Mouse (Mus musculus) liver, adult (tissue): ENCODE results near the gene Cdcp1.

Experiments used
- GATA4 ChIP-seq: IDR thresholded peaks from 2 replicates; pipeline ENCODE4 v1.6.1; 2014; ENCODE audit warnings: mild to moderate bottlenecking, low read length; ENCODE audit not compliant: insufficient replicate concordance

The Cdcp1 gene

DNA sequence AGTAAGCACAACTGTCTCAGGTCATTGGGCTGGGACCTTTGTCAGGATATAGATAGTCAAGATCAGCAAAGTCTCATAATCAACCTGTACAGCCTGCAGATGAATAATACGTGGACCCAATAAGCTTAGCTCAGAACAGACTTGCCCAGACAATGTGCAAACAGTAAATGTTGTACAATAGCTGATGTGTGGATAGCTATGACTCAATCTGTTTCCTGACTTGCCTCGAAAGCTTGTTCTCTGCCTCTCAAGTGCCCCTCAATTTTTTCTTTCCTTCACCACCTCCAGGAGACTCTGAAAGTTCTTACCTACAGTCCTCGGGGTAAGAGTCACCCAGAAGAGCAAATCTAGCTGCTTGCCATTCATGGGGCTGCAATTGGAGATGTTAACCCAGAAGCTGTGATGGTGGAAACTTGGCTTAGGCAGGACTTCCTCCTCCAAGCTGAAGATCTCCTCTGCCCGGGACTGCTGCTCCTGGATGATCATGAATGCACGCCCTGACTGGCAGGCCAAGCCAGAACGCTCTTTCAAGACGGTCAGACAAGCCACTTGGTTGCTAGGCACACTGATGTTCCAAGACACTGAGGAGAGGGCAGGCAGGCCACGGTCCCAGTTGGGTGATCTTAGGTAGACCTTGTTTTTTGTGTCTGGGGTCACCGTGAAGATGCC is 38.3 kb downstream of the Cdcp1 start:
- no peak for TF ChIP-seq GATA4

DNA sequence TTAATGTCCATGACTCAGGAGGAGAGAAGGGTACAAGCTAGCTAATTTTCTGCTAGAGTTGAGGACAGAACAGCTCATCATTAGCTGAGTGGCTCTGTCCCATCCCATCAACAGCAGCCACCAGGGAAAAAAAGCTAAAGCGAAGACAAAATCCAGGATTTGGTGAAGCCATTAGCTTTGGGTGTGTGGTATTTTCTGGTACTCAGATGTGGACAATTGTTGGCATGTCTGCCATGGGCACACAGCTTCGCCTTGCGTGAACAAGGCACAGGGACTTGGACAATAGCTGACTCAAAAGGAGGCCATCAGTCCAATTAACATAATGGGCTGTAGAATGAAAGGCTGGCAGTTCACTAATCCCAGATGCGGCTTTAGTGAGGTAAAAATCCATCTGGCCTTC is 41.5 kb downstream of the Cdcp1 start:
- no peak for TF ChIP-seq GATA4

DNA sequence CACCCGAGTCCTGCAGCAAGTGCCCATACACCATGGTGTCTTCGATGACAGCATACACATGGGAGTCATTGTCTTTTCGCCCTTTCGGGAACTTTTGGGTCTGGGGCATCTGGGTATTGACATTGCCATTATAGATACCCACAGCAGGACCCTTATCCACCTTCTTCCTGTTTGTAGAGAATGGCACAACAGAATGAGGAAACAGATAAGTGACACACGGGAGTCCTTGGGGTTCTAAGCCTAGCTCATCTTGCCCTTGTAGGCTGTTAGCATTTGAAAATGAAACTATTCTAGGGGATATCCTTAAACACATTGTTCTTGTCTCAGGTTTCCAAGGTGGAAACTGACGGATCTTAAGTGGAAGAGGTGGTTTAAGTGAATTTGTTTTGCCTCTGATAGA is 42.1 kb downstream of the Cdcp1 start:
- no peak for TF ChIP-seq GATA4

DNA sequence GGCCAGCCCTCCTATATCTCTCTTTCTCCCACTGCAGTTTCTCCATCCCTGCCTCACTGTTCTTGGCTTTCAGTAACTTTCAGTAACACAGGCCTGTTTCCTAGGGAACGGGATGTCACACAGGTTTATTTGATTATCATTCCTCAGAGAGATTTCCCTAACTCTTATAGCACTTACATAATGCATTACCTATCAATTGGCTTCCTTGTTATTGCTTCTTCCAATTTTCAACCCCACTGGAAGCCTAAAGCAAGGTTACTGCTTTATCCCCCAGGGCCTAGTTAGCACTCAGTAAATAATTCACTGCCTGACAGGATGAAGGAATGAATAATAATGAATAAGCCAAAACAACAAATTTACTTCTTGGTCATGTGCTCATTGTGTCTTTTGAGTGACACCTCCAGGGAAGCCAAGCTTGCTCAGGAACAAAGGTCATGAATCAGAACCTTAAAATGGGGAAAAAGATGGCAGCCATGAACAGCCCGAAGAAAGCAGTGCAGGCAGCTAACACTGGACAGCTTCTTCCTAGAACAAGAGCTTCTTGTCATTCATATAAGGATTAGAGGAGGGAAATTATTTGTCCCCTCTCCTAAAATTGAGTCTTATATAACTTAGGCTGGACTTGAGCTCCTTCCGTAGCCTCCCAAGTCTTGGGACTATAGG is 49.9 kb downstream of the Cdcp1 start:
- TF ChIP-seq GATA4: no peak

DNA sequence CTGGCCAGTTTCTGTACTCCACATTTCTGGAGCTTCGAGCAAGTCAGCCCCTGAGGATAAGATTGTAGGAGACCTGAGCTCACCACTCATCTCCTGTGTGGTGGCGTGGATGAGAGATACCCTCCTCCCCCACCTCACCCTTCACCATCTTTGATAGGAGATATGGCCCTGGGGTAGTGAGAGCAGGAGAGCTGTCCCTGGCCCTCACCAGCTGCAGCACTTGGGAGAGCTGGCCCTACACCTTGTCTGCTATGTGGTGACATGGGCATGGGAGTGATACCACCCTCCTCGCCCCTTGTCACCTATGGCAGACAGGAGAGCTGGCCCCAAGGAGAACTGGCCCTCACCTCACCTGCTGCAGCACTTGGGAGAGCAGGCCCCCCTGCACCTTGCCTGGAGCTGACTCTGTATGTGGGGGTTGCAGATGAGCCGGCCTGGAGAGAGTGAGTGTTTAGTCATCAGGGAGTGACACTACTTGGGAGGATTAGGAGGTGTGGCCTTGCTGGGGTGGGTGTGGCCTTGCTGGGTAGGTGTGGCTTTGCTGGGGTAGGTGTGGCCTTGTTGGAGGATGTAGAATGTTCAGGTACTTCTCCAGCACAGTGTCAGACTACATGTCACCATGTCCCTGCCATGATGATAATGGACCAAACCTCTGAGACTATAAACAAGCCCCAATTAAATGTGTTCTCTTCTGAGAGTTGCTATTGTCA is 52.7 kb downstream of the Cdcp1 start:
- TF ChIP-seq GATA4: no peak

DNA sequence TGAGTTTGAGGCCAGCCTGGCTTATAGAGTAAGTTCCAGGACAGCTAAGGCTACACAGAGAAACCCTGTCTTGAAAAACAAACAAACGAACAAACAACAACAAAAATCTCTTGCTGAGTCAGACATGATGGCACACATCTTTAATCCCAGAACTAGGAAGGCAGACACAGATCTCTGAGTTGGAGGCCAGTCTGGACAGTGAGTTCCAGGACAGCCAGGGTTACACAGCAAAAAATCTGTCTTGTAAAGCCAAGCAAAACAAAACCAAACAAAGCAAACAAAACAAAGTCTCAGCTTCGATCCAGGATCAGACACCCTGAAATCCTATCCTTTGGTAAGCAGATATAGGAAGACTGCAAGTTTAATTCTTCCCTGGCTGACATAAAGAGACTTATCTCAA is 54.0 kb downstream of the Cdcp1 start:
- TF ChIP-seq GATA4: no peak

DNA sequence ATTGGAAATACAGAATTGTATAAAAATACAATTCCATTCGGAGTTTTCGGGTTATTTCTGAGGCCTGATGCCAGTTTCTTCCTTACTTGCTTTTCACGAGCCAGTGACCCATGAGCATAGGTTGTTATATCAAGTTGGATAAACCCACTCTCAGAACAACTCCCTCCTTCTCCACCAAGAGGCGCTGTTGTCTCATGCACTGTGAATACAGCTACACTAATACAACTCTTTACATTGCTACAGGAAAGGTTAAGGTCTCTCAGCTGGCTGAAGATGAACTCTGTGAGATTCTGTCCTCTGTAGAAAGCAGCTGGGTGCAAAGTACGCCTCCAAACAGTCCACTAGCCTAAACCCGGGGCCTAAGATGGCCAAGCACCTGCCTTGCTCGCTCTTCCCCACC is 56.5 kb downstream of the Cdcp1 start:
- no peak for TF ChIP-seq GATA4

DNA sequence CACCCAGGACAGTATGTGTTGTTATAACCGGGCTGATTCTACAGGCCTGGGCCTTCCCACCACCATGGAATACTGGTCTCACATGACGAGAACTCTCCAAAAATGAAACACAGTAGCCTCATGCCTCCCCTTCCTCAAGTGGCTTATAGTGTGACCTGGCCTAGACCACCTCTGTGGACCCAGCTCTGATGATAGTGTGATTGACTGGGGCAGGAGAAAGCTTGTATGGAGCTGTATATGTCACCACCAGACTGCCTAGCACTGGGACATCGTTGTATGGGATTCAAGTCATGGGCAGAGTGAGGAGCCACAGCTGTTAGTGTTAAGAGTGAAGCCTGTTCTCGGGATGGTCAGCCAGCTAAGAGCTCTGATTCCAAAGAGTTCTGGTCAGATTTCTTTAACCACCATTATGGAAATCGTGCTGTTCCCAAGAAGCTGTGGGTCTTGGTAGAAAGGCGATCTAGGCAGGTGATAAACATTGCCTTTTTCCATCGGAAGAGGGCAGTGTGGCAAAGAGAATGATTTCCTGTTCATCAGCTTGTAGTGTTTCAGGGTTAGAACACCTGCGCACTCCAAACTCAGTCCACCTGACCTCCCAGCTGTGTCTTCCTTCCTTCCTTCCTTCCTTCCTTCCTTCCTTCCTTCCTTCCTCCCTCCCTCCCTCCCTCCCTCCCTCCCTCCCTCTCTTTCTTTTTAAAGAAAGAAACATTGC is 57.6 kb downstream of the Cdcp1 start:
- no peak for TF ChIP-seq GATA4

DNA sequence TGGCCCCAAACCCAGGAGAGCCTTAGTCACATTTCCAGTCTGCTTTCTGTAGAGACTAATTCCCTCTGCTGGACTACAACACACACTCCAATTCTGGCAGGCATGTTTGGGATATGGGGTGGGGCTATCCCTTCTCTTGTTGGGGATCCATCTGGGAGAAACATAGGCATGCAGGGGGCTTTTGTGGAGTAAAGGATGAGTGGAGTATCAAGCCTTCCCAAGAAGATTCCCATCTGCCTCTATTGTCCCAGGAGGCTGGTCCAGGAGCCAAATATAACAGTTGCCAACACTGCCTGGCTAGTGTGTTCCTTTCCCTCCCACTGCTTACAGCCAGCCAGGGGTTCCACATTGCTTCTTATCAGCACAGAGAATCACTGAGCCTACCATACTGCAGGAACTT is 58.1 kb downstream of the Cdcp1 start:
- no peak for TF ChIP-seq GATA4

DNA sequence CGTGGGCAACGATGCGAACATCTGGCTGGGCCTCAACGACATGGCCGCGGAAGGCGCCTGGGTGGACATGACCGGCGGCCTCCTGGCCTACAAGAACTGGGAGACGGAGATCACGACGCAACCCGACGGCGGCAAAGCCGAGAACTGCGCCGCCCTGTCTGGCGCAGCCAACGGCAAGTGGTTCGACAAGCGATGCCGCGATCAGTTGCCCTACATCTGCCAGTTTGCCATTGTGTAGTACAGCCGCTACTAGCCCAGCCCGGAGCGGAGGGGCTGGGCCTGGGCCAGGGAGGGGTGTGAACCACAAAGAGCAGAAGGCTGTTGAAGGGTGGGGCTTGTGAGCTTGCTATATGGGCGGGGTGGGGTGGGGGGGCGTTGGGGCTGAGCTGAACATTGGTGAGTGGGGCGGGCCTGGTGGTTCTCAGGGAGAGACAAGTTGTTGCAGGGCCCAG is 58.9 kb downstream of the Cdcp1 start:
- no peak for TF ChIP-seq GATA4

DNA sequence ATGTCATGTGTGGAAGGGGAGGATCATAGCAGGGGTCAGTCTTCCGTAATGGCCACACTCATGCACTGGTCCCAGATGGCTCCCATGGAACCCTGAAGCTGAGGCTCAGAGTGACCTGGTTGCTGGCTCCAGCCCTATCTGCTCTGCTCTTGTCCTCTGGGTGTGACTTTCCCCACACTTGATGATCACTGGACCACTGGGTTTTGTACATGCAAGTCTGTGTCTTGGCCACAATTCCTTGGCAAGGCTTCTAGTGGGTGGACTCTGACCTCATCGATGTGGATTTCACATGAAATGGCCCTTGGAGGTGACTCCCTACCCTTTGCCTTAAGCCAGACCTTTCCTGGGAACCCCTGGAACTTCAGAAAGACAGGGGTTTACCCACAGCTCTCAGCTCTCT is 62.7 kb downstream of the Cdcp1 start:
- no peak for TF ChIP-seq GATA4

DNA sequence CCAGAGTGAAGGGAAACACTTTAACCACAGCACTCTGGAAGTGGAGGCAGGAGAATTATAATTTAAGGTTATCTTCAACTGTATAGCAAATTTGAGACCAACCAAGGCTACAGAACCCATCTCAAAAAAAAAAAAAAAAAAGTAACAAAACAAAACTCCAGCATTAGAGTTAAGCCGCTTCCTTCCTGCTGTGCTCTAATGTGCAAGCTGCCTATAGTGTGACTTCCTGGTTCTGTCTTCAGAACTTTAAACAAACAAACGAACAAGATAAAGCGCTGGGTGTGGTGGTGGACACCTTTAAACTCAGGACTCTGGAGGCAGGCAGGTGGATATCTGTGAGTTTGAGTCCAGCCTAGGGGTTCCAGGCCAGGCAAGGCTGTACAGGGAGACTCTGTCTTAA is 63.8 kb downstream of the Cdcp1 start:
- TF ChIP-seq GATA4: no peak

DNA sequence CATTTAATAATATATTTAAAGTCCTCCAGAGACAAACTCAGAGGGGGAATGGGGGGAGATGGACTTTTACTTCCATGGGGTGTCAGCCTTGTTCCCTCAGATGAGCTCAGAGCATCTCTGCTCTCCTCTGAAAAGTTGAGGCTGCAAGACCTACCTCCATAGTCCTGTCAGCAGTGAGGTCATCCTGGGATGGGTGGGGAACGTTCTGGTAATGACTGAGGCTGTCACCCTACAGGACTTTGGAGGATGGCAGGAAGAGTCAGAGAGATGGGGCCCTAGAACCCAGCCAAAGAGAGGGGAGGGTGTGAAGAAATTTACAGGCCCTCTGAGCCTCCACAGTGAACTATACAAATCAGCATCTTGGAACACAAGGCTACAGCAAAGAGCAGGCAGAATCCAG is 64.3 kb downstream of the Cdcp1 start:
- no peak for TF ChIP-seq GATA4

DNA sequence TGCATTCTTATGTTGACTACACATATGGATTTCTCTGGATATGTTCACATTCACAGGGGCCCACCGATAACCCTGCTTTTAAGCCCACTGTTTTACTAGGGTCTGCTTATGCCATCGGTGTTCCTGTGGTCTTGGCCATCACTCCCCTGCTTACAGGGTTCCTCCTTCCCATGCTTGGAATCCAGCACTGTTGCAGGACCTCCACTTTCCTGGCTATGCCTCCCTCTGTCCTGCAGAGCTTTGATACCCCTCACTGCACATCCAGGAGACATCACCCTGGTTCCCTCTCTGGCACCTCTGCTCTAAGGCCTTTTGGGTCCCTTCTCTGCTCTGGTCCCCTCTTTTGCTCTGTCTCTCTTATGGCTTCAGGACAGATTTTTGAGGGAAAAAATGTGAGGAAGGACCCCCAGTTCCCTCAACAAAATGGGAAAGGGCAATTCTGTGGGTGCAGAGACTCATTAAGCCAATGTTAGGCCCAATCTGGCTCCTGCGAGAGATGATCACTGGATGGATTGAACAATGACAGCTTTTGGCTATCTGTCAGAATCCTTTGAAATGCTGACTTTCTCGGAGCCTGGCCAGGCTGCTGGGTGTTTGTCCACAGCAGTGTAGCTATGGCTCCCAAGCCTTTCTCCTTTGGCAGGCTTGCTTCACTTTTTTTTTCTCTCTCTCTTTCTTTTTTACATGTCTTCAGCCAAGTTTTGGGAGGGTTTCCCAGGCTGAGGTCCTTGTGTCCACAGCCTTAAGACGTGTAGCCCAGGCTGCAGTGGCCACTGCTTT is 65.4 kb downstream of the Cdcp1 start, which contains the start of gene Clec3b:
Gene Clec3b, plus strand, starts transcription at position 706 of the 780 bp plus-strand sequence.
- TF ChIP-seq GATA4: no peak

DNA sequence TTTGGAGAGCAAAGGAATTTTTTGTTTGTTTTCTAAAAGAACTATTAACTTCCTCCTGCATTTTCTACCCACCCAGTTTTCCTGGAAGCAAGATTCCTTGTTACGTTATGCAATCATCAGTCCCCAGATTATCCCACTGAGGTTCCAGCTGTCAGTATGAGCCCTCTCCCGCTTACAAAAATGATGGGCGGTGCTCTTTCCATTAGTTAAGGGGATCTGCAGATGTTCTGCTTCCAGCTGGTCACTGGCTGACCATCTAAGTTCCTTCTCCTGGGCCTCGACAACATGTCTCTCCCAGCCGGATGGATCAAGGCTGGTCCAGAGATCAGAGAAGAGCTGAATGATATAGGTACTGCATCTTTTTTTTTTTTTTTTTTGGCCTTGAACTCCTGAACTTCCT is 67.4 kb downstream of the Cdcp1 start:
- TF ChIP-seq GATA4: no peak

DNA sequence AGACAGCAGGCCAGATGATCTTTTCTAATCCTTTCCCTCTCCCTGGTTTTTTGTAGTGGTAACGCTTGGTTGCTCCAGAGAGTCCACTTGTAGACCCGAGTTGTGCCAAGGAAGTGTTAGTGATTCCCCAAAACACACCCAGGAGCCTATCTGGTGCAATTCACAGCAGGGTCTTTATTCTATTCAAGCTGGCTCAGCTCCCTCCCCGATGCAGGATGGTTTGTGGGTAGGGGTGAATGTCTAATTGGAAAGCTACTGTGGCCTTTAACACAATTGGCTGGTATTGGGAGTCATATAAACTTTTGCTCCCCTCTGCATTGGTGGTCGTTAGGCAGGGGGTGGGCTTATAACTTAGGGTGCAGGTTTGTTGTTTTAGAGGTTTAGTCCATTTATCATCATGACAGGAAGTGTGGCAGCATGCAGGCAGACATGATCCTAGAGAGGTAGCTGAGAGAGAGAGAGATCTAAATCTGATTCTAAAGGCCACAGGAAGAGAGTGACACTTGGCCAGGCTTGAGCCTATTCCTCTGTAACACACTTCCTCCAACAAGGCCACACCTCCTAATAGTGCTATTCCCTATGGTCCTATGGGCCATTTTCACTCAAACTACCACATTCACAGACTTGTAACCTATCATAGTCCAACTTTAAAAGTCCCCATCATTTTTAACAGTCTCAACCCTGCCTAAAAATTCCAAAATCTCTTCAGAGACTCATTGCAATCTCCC is 75.8 kb downstream of the Cdcp1 start:
- no peak for TF ChIP-seq GATA4
